Mouse (Mus musculus) ES-Bruce4 (cell line): ENCODE results near the gene Lrig3.

Experiments
- CTCF ChIP-seq: IDR thresholded peaks from one replicate; pipeline ENCODE4 v1.8.1; 2011; ENCODE audit warnings: low read depth, low read length
- POLR2A ChIP-seq: IDR thresholded peaks from one replicate; pipeline ENCODE4 v1.8.1; 2011; ENCODE audit warnings: low read length; ENCODE audit not compliant: insufficient read depth

GRCm38 (mm10) chr10:125948842-125949474 is 17.0 kb upstream of the Lrig3 start:
- TF ChIP-seq POLR2A (no peak), CTCF (no peak)
